Mouse (Mus musculus): Measurements from ENCODE around the gene Slco2b1. TPM values are rescaled to one million over a fixed set of nuclear protein-coding genes. Genes with fewer than 3 reads are reported as not detected.

The Slco2b1 gene
- polyA plus RNA-seq (2012; rRNA removed; ENCODE audit: low replicate concordance) = 32.4 and 54.0 TPM in 2 replicates

GRCm38 (mm10) chr7:99711166-99711565, at the start of gene Slco2b1:
TSS of gene Slco2b1 (minus strand) at chr7:99711340.

GRCm38 (mm10) chr7:99729973-99730372, 18.8 kb upstream of the Slco2b1 start, which contains the start of gene Olfr520:
TSS of gene Olfr520 (plus strand) at chr7:99730273.

GRCm38 (mm10) chr7:99626376-99627270, 84.5 kb downstream of the Slco2b1 start, which contains the start of gene Tpbgl:
TSS of gene Tpbgl (minus strand) at chr7:99627103.

Other genes starting within 250 kb of the Slco2b1 start
- gene Klhl35, start 245.3 kb downstream of the Slco2b1 start, polyA plus RNA-seq (2012; rRNA removed; ENCODE audit: low replicate concordance) = 0.93 and 0.99 TPM in 2 replicates
- gene Rps3, start 227.6 kb downstream of the Slco2b1 start, polyA plus RNA-seq (2012; rRNA removed; ENCODE audit: low replicate concordance) = 204 and 532 TPM in 2 replicates
- 56.5 and 85.9 TPM in 2 replicates for gene Arrb1, start 175.9 kb downstream of the Slco2b1 start, polyA plus RNA-seq (2012; rRNA removed; ENCODE audit: low replicate concordance)
- gene Tpbgl, start 84.2 kb downstream of the Slco2b1 start, polyA plus RNA-seq (2012; rRNA removed; ENCODE audit: low replicate concordance) = 6.1 and 10.3 TPM in 2 replicates
- 0.76 TPM in 1 of 2 replicates, not detected in the other for gene Olfr520, start 18.9 kb upstream of the Slco2b1 start, polyA plus RNA-seq (2012; rRNA removed; ENCODE audit: low replicate concordance)
- gene Olfr521, start 52.2 kb upstream of the Slco2b1 start, polyA plus RNA-seq (2012; rRNA removed; ENCODE audit: low replicate concordance) = not detected in 2 replicates
- 2.0 and 3.7 TPM in 2 replicates for gene Neu3, start 117.1 kb upstream of the Slco2b1 start, polyA plus RNA-seq (2012; rRNA removed; ENCODE audit: low replicate concordance)
- 0.28 and 0.44 TPM in 2 replicates for gene Xrra1, start 147.8 kb upstream of the Slco2b1 start, polyA plus RNA-seq (2012; rRNA removed; ENCODE audit: low replicate concordance)
- 23.1 and 43.5 TPM in 2 replicates for gene Spcs2, start 152.1 kb upstream of the Slco2b1 start, polyA plus RNA-seq (2012; rRNA removed; ENCODE audit: low replicate concordance)

Measured in subcutaneous adipose tissue, adult 2 months (tissue).